Mouse (Mus musculus) embryonic facial prominence, embryonic 13.5 days (tissue): ENCODE data around the gene Srrm4. TPM values are rescaled to one million over a fixed set of nuclear protein-coding genes. Genes with fewer than 3 reads are reported as not detected.
A peak's percentile ranks its signal among the peaks of the same experiment; 100 is the strongest.

Experiments used
- ATAC-seq: fragments of 200-750 bp; cut with Nextera tagmentation; 2 replicates; pipeline ENCODE4 v1.8.0; 2017; ENCODE audit warnings: low read depth; ENCODE audit not compliant: insufficient number of reproducible peaks, insufficient read depth, low FRiP score, low TSS enrichment
- H3K27ac ChIP-seq: fragments of 300-500 bp; sonication (generic); 2 replicates; pipeline ENCODE4 v1.5.1; 2015; ENCODE audit warnings: moderate library complexity, mild to moderate bottlenecking, inconsistent platforms
- H3K27me3 ChIP-seq: fragments of 300-500 bp; sonication (generic); 2 replicates; pipeline ENCODE4 v1.6.1; 2015; ENCODE audit warnings: mild to moderate bottlenecking, inconsistent platforms
- H3K36me3 ChIP-seq: fragments of 300-500 bp; sonication (generic); 2 replicates; pipeline ENCODE4 v1.6.1; 2015; ENCODE audit warnings: mild to moderate bottlenecking, inconsistent platforms
- H3K4me1 ChIP-seq: fragments of 300-500 bp; sonication (generic); 2 replicates; pipeline ENCODE4 v1.6.1; 2015; ENCODE audit warnings: inconsistent platforms
- H3K4me2 ChIP-seq: fragments of 300-500 bp; sonication (generic); 2 replicates; pipeline ENCODE4 v1.6.1; 2015; ENCODE audit warnings: moderate library complexity, mild to moderate bottlenecking, inconsistent platforms
- H3K4me3 ChIP-seq: fragments of 300-500 bp; sonication (generic); 2 replicates; pipeline ENCODE4 v1.5.1; 2015; ENCODE audit warnings: mild to moderate bottlenecking, inconsistent platforms
- H3K9ac ChIP-seq: fragments of 300-500 bp; sonication (generic); 2 replicates; pipeline ENCODE4 v1.6.1; 2015; ENCODE audit warnings: mild to moderate bottlenecking, inconsistent platforms
- H3K9me3 ChIP-seq: fragments of 300-500 bp; sonication (generic); 2 replicates; pipeline ENCODE4 v1.6.1; 2016; ENCODE audit warnings: inconsistent platforms
- WGBS: fragments of 180-500 bp; shearing (Covaris S2); methylation state at CpG from one replicate; pipeline ENCODE4 v1.1.7; 2015; ENCODE audit warnings: mixed read lengths; 5-methylcytosine and 5-hydroxymethylcytosine counted together
- polyA plus RNA-seq: library from polyadenylated mRNA; unstranded; fragments of >200 nt; fragmentation: Nextera tagmentation; extraction: Ambion mirVana; gene quantifications from 2 replicates; pipeline ENCODE4 v1.2.1, GENCODE M21; 2015

The Srrm4 gene
- 0.51 and 1.2 TPM in 2 replicates for polyA plus RNA-seq

- Histone ChIP-seq H3K4me3 (peak within 1 kb of the TSS; percentile 31), H3K4me1 (peaks cover 12% of the 10 kb centered on the region), H3K9ac (no peak within 1 kb of the TSS), H3K4me2 (peak within 1 kb of the TSS; percentile 57), H3K27me3 (peaks cover 58% of the 10 kb centered on the region), H3K36me3 (no peaks in the 10 kb centered on the region), H3K27ac (no peak within 1 kb of the TSS), H3K9me3 (no peaks in the 10 kb centered on the region; the same call in 1 of the 2 replicates)
- peak; percentile 37; the same call in 1 of the 2 replicates for ATAC-seq
- under 1% methylated on average over 53 of the region's 53 CpGs for WGBS
Observed at GRCm38 (mm10) chr5:116591346-116592048, at the start of gene Srrm4. Gene Srrm4, minus strand, starts transcription at chr5:116591817.

- Histone ChIP-seq H3K4me2 (0 out of 2 replicates have a peak overlapping the region, but pooled peaks have one; percentile 57), H3K4me1 (peaks cover 12% of the 10 kb centered on the region), H3K9ac (no peak overlapping the region), H3K4me3 (0 out of 2 replicates have a peak overlapping the region, but pooled peaks have one; percentile 31), H3K36me3 (no peaks in the 10 kb centered on the region), H3K27ac (no peak overlapping the region), H3K27me3 (peaks cover 58% of the 10 kb centered on the region), H3K9me3 (no peaks in the 10 kb centered on the region; the same call in 1 of the 2 replicates)
- WGBS, result under 1% methylated on average over 12 of the region's 12 CpGs
- ATAC-seq, result no peak
Observed at GRCm38 (mm10) chr5:116592801-116593430, 1.3 kb upstream of the Srrm4 start.

DNA sequence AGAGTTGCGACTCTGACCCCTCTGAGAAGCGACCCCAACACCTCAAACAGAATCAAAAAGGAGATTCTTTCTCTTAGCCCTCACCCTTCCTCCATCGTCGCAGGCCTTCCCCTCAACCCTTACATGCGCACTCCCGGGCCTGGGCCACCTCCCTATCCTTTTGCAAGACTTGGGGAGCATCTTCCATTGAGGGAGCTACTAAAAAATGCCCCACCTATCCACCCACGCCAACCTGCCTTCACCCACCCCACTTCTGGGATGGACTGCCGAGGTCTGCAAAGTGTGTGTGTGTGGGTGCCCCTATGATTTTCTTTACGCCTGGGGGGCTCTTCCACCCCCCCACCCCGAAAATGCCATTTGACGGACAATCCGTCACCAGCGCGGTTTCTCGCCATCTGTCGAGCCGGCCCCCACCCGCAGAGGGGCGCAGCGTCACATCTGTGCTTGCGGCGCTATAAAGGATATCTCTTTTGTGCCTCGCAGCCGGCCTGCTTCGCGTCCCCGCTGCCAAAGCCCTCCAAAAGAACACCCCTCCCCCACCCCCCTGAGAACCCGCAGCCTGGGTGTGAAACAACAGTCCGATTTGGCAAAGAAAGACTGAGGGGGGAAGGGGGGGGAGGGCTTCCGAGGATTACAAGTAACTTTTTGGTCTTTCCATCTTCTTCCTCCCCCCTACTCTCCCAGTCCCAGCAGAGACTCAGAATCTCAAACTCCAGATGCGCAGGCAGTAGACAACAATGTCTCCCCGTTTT is 608 bp upstream of the Srrm4 start:
- H3K9me3 ChIP-seq, result no peaks in the 10 kb centered on the region; the same call in 1 of the 2 replicates
- no peaks in the 10 kb centered on the region for H3K36me3 ChIP-seq
- peak overlapping the region; percentile 57 for H3K4me2 ChIP-seq
- H3K27ac ChIP-seq, result no peak overlapping the region
- no peak overlapping the region for H3K9ac ChIP-seq
- 1% methylated on average over 32 of the region's 32 CpGs for WGBS
- peaks cover 58% of the 10 kb centered on the region for H3K27me3 ChIP-seq
- peak overlapping the region; percentile 31 for H3K4me3 ChIP-seq
- ATAC-seq, result no peak
- peaks cover 12% of the 10 kb centered on the region for H3K4me1 ChIP-seq

GRCm38 (mm10) chr5:116590698-116591097 is 919 bp downstream of the Srrm4 start:
- no peak overlapping the region for H3K9ac ChIP-seq
- H3K27ac ChIP-seq, result no peak overlapping the region
- H3K27me3 ChIP-seq, result peaks cover 58% of the 10 kb centered on the region
- H3K4me2 ChIP-seq, result no peak overlapping the region
- H3K4me1 ChIP-seq, result peaks cover 12% of the 10 kb centered on the region
- no peaks in the 10 kb centered on the region for H3K36me3 ChIP-seq
- no peaks in the 10 kb centered on the region; the same call in 1 of the 2 replicates for H3K9me3 ChIP-seq
- H3K4me3 ChIP-seq, result peak overlapping the region; percentile 31; the same call in 1 of the 2 replicates
- WGBS, result 6% methylated on average over 10 of the region's 10 CpGs
- no peak for ATAC-seq

- WGBS, result 74% methylated on average over 8 of the region's 8 CpGs
- H3K27me3 ChIP-seq, result peaks cover 58% of the 10 kb centered on the region
- H3K4me1 ChIP-seq, result peaks cover 12% of the 10 kb centered on the region
- no peak overlapping the region for H3K27ac ChIP-seq
- H3K36me3 ChIP-seq, result no peaks in the 10 kb centered on the region
- no peaks in the 10 kb centered on the region; the same call in 1 of the 2 replicates for H3K9me3 ChIP-seq
- no peak for ATAC-seq
- H3K9ac ChIP-seq, result no peak overlapping the region
- no peak overlapping the region for H3K4me3 ChIP-seq
- no peak overlapping the region for H3K4me2 ChIP-seq
Observed at GRCm38 (mm10) chr5:116589631-116590030, 2.0 kb downstream of the Srrm4 start.

DNA sequence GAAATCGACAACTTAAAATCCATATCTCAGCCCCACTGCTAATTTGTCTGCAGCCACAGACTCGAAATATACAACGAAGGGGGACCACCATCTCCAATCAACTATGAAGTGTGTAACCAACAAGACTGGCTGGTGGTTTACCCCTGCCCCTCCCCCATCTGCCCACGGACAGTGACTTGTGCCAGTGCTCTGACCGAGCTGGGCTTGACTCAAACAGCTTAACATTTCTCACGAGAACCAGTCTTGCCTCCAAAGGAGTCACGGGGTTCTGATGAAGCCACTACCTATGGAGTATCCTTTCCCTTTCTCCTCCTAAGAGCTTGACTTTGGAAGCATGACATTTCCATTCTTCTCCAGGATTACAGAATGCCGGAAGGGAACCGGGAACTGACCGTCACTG is 2.8 kb downstream of the Srrm4 start:
- H3K9ac ChIP-seq, result no peak overlapping the region
- no peak overlapping the region for H3K4me2 ChIP-seq
- H3K27ac ChIP-seq, result no peak overlapping the region
- H3K4me1 ChIP-seq, result peaks cover 12% of the 10 kb centered on the region
- H3K36me3 ChIP-seq, result no peaks in the 10 kb centered on the region
- 49% methylated on average over 10 of the region's 10 CpGs for WGBS
- ATAC-seq, result no peak
- peaks cover 56% of the 10 kb centered on the region for H3K27me3 ChIP-seq
- H3K4me3 ChIP-seq, result no peak overlapping the region
- H3K9me3 ChIP-seq, result no peaks in the 10 kb centered on the region; the same call in 1 of the 2 replicates

GRCm38 (mm10) chr5:116579533-116579932 is 12.1 kb downstream of the Srrm4 start:
- Histone ChIP-seq H3K36me3 (no peaks in the 10 kb centered on the region), H3K9ac (no peak overlapping the region), H3K9me3 (no peaks in the 10 kb centered on the region), H3K4me1 (no peaks in the 10 kb centered on the region), H3K27me3 (no peaks in the 10 kb centered on the region; the same call in 1 of the 2 replicates), H3K27ac (no peak overlapping the region), H3K4me3 (no peak overlapping the region), H3K4me2 (no peak overlapping the region)
- 87% methylated on average over 8 of the region's 8 CpGs for WGBS
- no peak for ATAC-seq

DNA sequence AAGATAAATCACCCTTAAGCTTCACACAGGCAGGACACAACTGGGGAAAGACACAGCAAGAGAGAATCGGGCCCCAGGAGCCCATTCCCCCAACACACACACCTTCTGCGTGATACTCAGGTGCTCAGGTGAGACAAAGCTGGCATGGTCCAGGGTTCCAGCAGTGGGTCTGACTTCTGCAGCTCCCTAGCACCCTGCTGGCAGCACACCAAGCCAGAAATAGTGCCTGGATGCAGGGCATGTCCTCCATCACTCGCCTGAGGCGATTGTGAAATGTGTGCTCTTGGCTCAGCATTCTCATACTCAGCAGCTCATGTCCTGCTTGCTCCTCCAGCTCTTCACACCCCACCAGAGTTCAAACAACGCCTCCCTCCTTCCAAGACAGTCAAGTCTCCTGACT is 14.5 kb downstream of the Srrm4 start:
- Histone ChIP-seq H3K4me3 (no peak overlapping the region), H3K4me1 (peaks cover 4% of the 10 kb centered on the region; the same call in 1 of the 2 replicates), H3K27me3 (no peaks in the 10 kb centered on the region; the same call in 1 of the 2 replicates), H3K9me3 (no peaks in the 10 kb centered on the region), H3K27ac (no peak overlapping the region), H3K9ac (no peak overlapping the region), H3K4me2 (no peak overlapping the region), H3K36me3 (no peaks in the 10 kb centered on the region)
- WGBS, result 82% methylated on average over 5 of the region's 5 CpGs
- no peak for ATAC-seq

GRCm38 (mm10) chr5:116573307-116573706 is 18.3 kb downstream of the Srrm4 start:
- H3K9me3 ChIP-seq, result no peaks in the 10 kb centered on the region
- no peak overlapping the region for H3K4me2 ChIP-seq
- no peak for ATAC-seq
- H3K27me3 ChIP-seq, result peaks cover 10% of the 10 kb centered on the region
- no peak overlapping the region for H3K27ac ChIP-seq
- H3K36me3 ChIP-seq, result no peaks in the 10 kb centered on the region
- no peak overlapping the region for H3K4me3 ChIP-seq
- H3K9ac ChIP-seq, result no peak overlapping the region
- H3K4me1 ChIP-seq, result peaks cover 8% of the 10 kb centered on the region; the same call in 1 of the 2 replicates
- WGBS, result 14% methylated on average over 9 of the region's 9 CpGs

DNA sequence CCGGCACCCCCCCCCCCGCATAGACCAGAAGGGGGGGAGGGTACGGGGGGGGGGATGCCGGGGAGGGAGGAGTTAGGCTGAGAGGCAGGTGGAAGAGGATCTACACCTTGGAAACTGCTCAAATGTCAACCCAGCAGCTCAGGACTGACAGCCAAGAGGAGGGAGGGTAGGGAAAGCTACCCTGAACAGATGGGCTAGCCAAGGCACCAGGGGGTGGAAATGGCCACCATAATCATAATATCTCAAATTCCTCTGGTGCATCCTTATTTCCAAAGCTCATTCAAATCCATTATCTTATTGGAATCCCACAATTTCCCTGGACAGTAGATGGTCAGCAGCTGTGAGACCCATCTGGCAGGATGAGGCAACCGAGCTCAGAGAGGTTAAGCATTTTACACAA is 19.7 kb downstream of the Srrm4 start:
- ATAC-seq, result no peak
- Histone ChIP-seq H3K27me3 (peaks cover 10% of the 10 kb centered on the region), H3K4me3 (no peak overlapping the region), H3K9me3 (no peaks in the 10 kb centered on the region), H3K27ac (no peak overlapping the region), H3K36me3 (no peaks in the 10 kb centered on the region), H3K9ac (no peak overlapping the region), H3K4me1 (peaks cover 8% of the 10 kb centered on the region; the same call in 1 of the 2 replicates), H3K4me2 (no peak overlapping the region)
- WGBS, result 39% methylated on average over 4 of the region's 5 CpGs

DNA sequence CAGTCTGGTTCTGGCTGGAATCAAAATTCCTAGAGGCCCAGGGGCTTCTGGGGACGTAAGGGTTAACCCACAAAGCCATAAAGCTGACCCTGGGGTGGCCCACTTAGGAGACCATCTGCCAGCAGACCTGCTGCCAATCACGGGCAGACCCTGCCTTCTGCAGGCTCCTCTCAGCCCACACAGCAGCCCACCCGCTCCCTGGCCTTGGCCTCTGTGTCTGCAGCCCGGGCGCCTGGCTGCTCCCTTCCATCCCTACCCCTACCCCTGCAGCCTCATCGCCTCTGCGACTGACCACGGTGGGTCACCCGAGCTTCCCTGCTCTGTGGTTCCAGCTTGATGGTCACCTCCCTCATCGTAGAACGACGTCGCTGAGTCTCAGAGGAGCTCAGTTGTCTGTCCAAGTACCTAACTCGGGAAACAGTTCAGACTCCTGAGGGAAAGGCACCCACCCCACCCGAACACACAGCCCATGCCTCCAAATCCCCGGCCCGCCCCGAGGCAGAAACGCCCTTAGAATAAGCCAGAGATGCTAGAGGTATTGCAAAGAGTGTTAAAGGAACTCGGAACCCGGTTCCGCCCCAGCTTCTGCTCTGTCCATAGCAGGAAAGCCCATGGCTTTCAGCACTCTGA is 20.3 kb downstream of the Srrm4 start:
- no peak for ATAC-seq
- no peaks in the 10 kb centered on the region for H3K36me3 ChIP-seq
- no peak overlapping the region for H3K9ac ChIP-seq
- H3K4me2 ChIP-seq, result no peak overlapping the region
- peaks cover 10% of the 10 kb centered on the region for H3K27me3 ChIP-seq
- no peak overlapping the region for H3K4me3 ChIP-seq
- H3K27ac ChIP-seq, result no peak overlapping the region
- peaks cover 8% of the 10 kb centered on the region; the same call in 1 of the 2 replicates for H3K4me1 ChIP-seq
- no peaks in the 10 kb centered on the region for H3K9me3 ChIP-seq
- WGBS, result 13% methylated on average over 22 of the region's 22 CpGs
